In genomic region chr10:80805925-80806324, GRCm38 (mm10) we compare ENCODE assay signal across 9 mouse cellular contexts. TPM values are rescaled to one million over a fixed set of nuclear protein-coding genes. Genes with fewer than 3 reads are reported as not detected.
DNase-seq lines count a peak whose midpoint lies in the region; ATAC-seq lines count a peak whose summit lies in the region.
"Had no signal": no experiment of that assay in that cellular context is flagged by ENCODE, and none has a peak within 500 bp of the region (broad histone marks: within the 10 kb centered on the region; RNA-seq: fewer than 3 reads in every experiment).

No protein-coding gene starts in this region.

- peaks cover 19% of the 10 kb centered on the region for H3K27me3 ChIP-seq in hindbrain, embryonic 16.5 days (replicated peaks; ENCODE audit: control insufficient read depth, insufficient read depth, low read length)

- peaks cover 22% of the 10 kb centered on the region for H3K4me1 ChIP-seq in hindbrain, embryonic 16.5 days (ENCODE audit: control insufficient read depth, insufficient read depth, low read depth, low read length)

- H3K4me3 ChIP-seq in hindbrain, embryonic 16.5 days (ENCODE audit: low read length), result no peak overlapping the region

- peak overlapping the region; percentile 84; the same call in 1 of the 2 replicates for H3K9ac ChIP-seq in hindbrain, embryonic 16.5 days (ENCODE audit: low read depth, low read length)

- DNase-seq in left cerebral cortex, adult 18-20 months (ENCODE audit: low spot score in 2 of 2), result peak; percentile 79 to 85
- no peak for DNase-seq in left cerebral cortex, adult 11 months (ENCODE audit: low spot score)
- DNase-seq in cerebellum, adult 9-10 months, result peak; percentile 88
- peak; percentile 56 for DNase-seq in forelimb bud, embryonic 11.5 days (ENCODE audit: low read depth, low spot score)
- peak; percentile 69 to 73 for DNase-seq in left cerebral cortex, postnatal 36 days (ENCODE audit: low spot score in 2 of 2)
- peak; percentile 70 for DNase-seq in mesoderm, embryonic 11.5 days (ENCODE audit: low read depth, low spot score)
- peak; percentile 72 for DNase-seq in spleen, adult 12 weeks (ENCODE audit: low spot score)

- WGBS in hindbrain, embryonic 16.5 days, result 13% methylated on average over 3 of the region's 3 CpGs

- no peaks in the 10 kb centered on the region for H3K9me3 ChIP-seq in hindbrain, embryonic 16.5 days (ENCODE audit: control insufficient read depth, low read length)

- peak; percentile 15; the same call in 1 of the 2 replicates for ATAC-seq in hindbrain, embryonic 16.5 days

- no peak overlapping the region; the same call in 1 of the 2 replicates for H3K4me2 ChIP-seq in hindbrain, embryonic 16.5 days (ENCODE audit: low read length)

- H3K27ac ChIP-seq in hindbrain, embryonic 16.5 days (ENCODE audit: low read depth, low read length), result no peak overlapping the region

- peaks cover 39% of the 10 kb centered on the region for H3K36me3 ChIP-seq in hindbrain, embryonic 16.5 days (ENCODE audit: control insufficient read depth, insufficient read depth, low read length)

- intact Hi-C loops in left cerebral cortex, postnatal 36 days (cut with DNase I), result loop anchor here (5.0 kb wide), 1 partner anchor 49 kb away; the partner anchor contains the start of gene Dot1l

RNA-seq across cellular contexts. Expression of gene Amh, which starts 0.9 kb away (rescaled TPM):
- 1 to 10 TPM; 2.4 to 2.9 TPM for total RNA-seq in left cerebral cortex, adult 18-20 months (2021)
- not detected in 2 replicates for polyA plus RNA-seq in hindbrain, embryonic 16.5 days (2015; fragmentation: Nextera tagmentation; extraction: Ambion mirVana)
- total RNA-seq in left cerebral cortex, postnatal 36 days (2021), result 1 to 10 TPM; 1.2 to 2.0 TPM
- polyA plus RNA-seq: stomach, embryonic 14.5 days had no signal

RNA-seq across cellular contexts. Expression of gene Jsrp1, which starts 7.4 kb away (rescaled TPM):
- total RNA-seq in left cerebral cortex, adult 18-20 months (2021), result 1 to 10 TPM; 6.6 to 8.0 TPM
- polyA plus RNA-seq in hindbrain, embryonic 16.5 days (2015; fragmentation: Nextera tagmentation; extraction: Ambion mirVana), result 1.1 and 1.2 TPM in 2 replicates
- 1 to 10 TPM; 5.5 to 5.6 TPM for total RNA-seq in left cerebral cortex, postnatal 36 days (2021)

RNA-seq across cellular contexts. Expression of gene Plekhj1, which starts 7.5 kb away (rescaled TPM):
- total RNA-seq in left cerebral cortex, adult 18-20 months (2021), result 10 to 100 TPM; 66.1 to 77.7 TPM
- 129 and 140 TPM in 2 replicates for polyA plus RNA-seq in hindbrain, embryonic 16.5 days (2015; fragmentation: Nextera tagmentation; extraction: Ambion mirVana)
- 10 to 100 TPM; 53.5 to 63.2 TPM for total RNA-seq in left cerebral cortex, postnatal 36 days (2021)

RNA-seq across cellular contexts. Expression of gene Sf3a2, which starts 7.9 kb away (rescaled TPM):
- total RNA-seq in left cerebral cortex, adult 18-20 months (2021), result 10 to 100 TPM; 46.8 to 53.3 TPM
- polyA plus RNA-seq in hindbrain, embryonic 16.5 days (2015; fragmentation: Nextera tagmentation; extraction: Ambion mirVana), result 44.7 and 59.9 TPM in 2 replicates
- 10 to 100 TPM; 44.3 to 53.0 TPM for total RNA-seq in left cerebral cortex, postnatal 36 days (2021)

RNA-seq across cellular contexts. Expression of gene Oaz1, which starts 20.5 kb away (rescaled TPM):
- total RNA-seq in left cerebral cortex, adult 18-20 months (2021), result 100 to 1,000 TPM; 517 to 561 TPM
- 1,272 and 1,293 TPM in 2 replicates for polyA plus RNA-seq in hindbrain, embryonic 16.5 days (2015; fragmentation: Nextera tagmentation; extraction: Ambion mirVana)
- total RNA-seq in left cerebral cortex, postnatal 36 days (2021), result 100 to 1,000 TPM; 507 to 583 TPM
